13 mouse cellular contexts compared by ENCODE assay signal in the genomic region with DNA sequence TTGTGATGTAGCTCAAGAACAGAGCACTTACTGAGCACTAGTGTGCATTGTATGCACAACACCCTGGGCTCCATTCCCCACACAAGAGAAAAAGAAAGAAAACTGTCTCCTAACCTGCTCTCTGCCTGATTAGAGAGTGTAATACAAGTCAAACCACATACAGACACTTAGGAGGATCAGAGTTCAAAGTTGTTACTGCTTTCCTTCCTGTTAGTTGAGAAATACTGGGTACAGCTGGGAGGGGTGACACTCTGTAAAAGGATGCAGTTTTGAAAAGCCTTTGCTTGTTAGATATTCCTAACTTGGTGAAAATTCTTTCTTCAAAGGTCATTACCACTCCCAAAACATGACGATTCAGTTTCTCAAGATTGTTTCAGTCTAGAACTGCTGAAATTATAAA. TPM values are rescaled to one million over a fixed set of nuclear protein-coding genes. Genes with fewer than 3 reads are reported as not detected.
DNase-seq lines count a peak whose midpoint lies in the region; ATAC-seq and TF ChIP-seq lines count a peak whose summit lies in the region.
"Had no signal": no experiment of that assay in that cellular context is flagged by ENCODE, and none has a peak within 500 bp of the region (broad histone marks: within the 10 kb centered on the region; RNA-seq: fewer than 3 reads in every experiment).

No protein-coding gene starts in this region.

- H3K4me3 ChIP-seq in heart, adult 2 months: no peak overlapping the region
- no peak overlapping the region for H3K4me3 ChIP-seq in heart, embryonic 12.5 days
- H3K4me3 ChIP-seq in midbrain, postnatal 0 days (ENCODE audit: low read depth, low read length): no peak overlapping the region
- H3K4me3 ChIP-seq in midbrain, embryonic 11.5 days (ENCODE audit: low read depth, low read length): no peak overlapping the region
- no peak overlapping the region for H3K4me3 ChIP-seq in liver, embryonic 12.5 days
- H3K4me3 ChIP-seq in stomach, embryonic 15.5 days (replicated peaks): no peak overlapping the region

- H3K9me3 ChIP-seq in heart, embryonic 12.5 days (replicated peaks): no peaks in the 10 kb centered on the region
- no peaks in the 10 kb centered on the region for H3K9me3 ChIP-seq in midbrain, postnatal 0 days (ENCODE audit: low read length)
- no peaks in the 10 kb centered on the region for H3K9me3 ChIP-seq in midbrain, embryonic 11.5 days (ENCODE audit: control insufficient read depth, low read length)
- H3K9me3 ChIP-seq in liver, embryonic 12.5 days (replicated peaks): no peaks in the 10 kb centered on the region
- no peaks in the 10 kb centered on the region for H3K9me3 ChIP-seq in stomach, embryonic 15.5 days
- H3K9me3 ChIP-seq: hindbrain, embryonic 12.5 days had no signal

- H3K27me3 ChIP-seq in heart, adult 2 months (ENCODE audit: control insufficient read depth, insufficient read depth, low read length): no peaks in the 10 kb centered on the region
- H3K27me3 ChIP-seq in heart, embryonic 12.5 days (replicated peaks): no peaks in the 10 kb centered on the region
- H3K27me3 ChIP-seq in midbrain, postnatal 0 days (ENCODE audit: insufficient read depth, low read length): no peaks in the 10 kb centered on the region
- no peaks in the 10 kb centered on the region for H3K27me3 ChIP-seq in midbrain, embryonic 11.5 days (ENCODE audit: control insufficient read depth, insufficient read depth, low read length)
- no peaks in the 10 kb centered on the region for H3K27me3 ChIP-seq in liver, embryonic 12.5 days (replicated peaks)
- H3K27me3 ChIP-seq in stomach, embryonic 15.5 days (replicated peaks): no peaks in the 10 kb centered on the region
- H3K27me3 ChIP-seq: hindbrain, embryonic 12.5 days; Patski had no signal

- no peak overlapping the region for H3K9ac ChIP-seq in heart, adult 2 months (ENCODE audit: low read depth, low read length)
- no peak overlapping the region for H3K9ac ChIP-seq in heart, embryonic 12.5 days
- no peak overlapping the region for H3K9ac ChIP-seq in midbrain, postnatal 0 days (replicated peaks; ENCODE audit: low read length, poor library complexity, severe bottlenecking)
- no peak overlapping the region for H3K9ac ChIP-seq in midbrain, embryonic 11.5 days (ENCODE audit: low read length)
- no peak overlapping the region for H3K9ac ChIP-seq in liver, embryonic 12.5 days
- no peak overlapping the region for H3K9ac ChIP-seq in stomach, embryonic 15.5 days
- H3K9ac ChIP-seq: hindbrain, embryonic 12.5 days had no signal

- H3K4me1 ChIP-seq in heart, adult 2 months (ENCODE audit: control insufficient read depth, insufficient read depth, low read length): no peaks in the 10 kb centered on the region
- H3K4me1 ChIP-seq in heart, embryonic 12.5 days (replicated peaks): no peaks in the 10 kb centered on the region
- no peaks in the 10 kb centered on the region for H3K4me1 ChIP-seq in midbrain, postnatal 0 days (ENCODE audit: insufficient read depth, low read length)
- H3K4me1 ChIP-seq in midbrain, embryonic 11.5 days (ENCODE audit: control insufficient read depth, insufficient read depth, low read length): no peaks in the 10 kb centered on the region
- 0 out of 2 replicates have a peak, but pooled peaks cover 11% of the 10 kb centered on the region for H3K4me1 ChIP-seq in liver, embryonic 12.5 days
- no peaks in the 10 kb centered on the region for H3K4me1 ChIP-seq in stomach, embryonic 15.5 days

- peak overlapping the region; percentile 52 for H3K27ac ChIP-seq in heart, adult 2 months
- no peak overlapping the region for H3K27ac ChIP-seq in heart, embryonic 12.5 days (ENCODE audit: poor library complexity, severe bottlenecking)
- no peak overlapping the region for H3K27ac ChIP-seq in midbrain, postnatal 0 days (ENCODE audit: low read depth, low read length)
- H3K27ac ChIP-seq in midbrain, embryonic 11.5 days (ENCODE audit: low read depth, low read length): no peak overlapping the region
- peak overlapping the region; percentile 63; the same call in 1 of the 2 replicates for H3K27ac ChIP-seq in liver, embryonic 12.5 days
- H3K27ac ChIP-seq in stomach, embryonic 15.5 days: peak overlapping the region; percentile 66
- H3K27ac ChIP-seq: hindbrain, embryonic 12.5 days had no signal

- TF ChIP-seq EP300 in heart, adult 2 months (IDR thresholded peaks at IDR 0.05; ENCODE audit: insufficient read depth, low read depth, low read length): no peak

- intact Hi-C loops in heart, adult 2 months (cut with DNase I): no loop called here
- intact Hi-C loops in left cerebral cortex, postnatal 4 days (cut with DNase I): no loop called here

- ATAC-seq in heart, embryonic 12.5 days (ENCODE audit: insufficient number of reproducible peaks, low FRiP score): no peak
- no peak for ATAC-seq in midbrain, postnatal 0 days (ENCODE audit: low FRiP score)
- ATAC-seq in midbrain, embryonic 11.5 days (ENCODE audit: low FRiP score): no peak
- ATAC-seq in liver, embryonic 12.5 days: no peak
- ATAC-seq in stomach, embryonic 15.5 days (ENCODE audit: insufficient read depth, low FRiP score, low read depth): no peak
- ATAC-seq: Patski had no signal

- H3K4me2 ChIP-seq in heart, embryonic 12.5 days: no peak overlapping the region
- 0 out of 2 replicates have a peak overlapping the region, but pooled peaks have one; percentile 20 for H3K4me2 ChIP-seq in midbrain, postnatal 0 days (ENCODE audit: low read depth, low read length, poor library complexity, severe bottlenecking)
- no peak overlapping the region for H3K4me2 ChIP-seq in midbrain, embryonic 11.5 days
- 0 out of 2 replicates have a peak overlapping the region, but pooled peaks have one; percentile 10 for H3K4me2 ChIP-seq in liver, embryonic 12.5 days
- no peak overlapping the region for H3K4me2 ChIP-seq in stomach, embryonic 15.5 days

- WGBS in heart, adult 2 months: 40% methylated on average over 1 of the region's 1 CpGs
- 63% methylated on average over 1 of the region's 1 CpGs for WGBS in heart, embryonic 12.5 days
- WGBS in midbrain, postnatal 0 days: 56% methylated on average over 1 of the region's 1 CpGs
- WGBS in midbrain, embryonic 11.5 days: 71% methylated on average over 1 of the region's 1 CpGs
- WGBS in liver, embryonic 12.5 days (ENCODE audit: insufficient replicate concordance): 55% methylated on average over 1 of the region's 1 CpGs
- WGBS in stomach, embryonic 15.5 days: 63% methylated on average over 1 of the region's 1 CpGs

- no peak for TF ChIP-seq CTCF in heart, adult 2 months (IDR thresholded peaks at IDR 0.05)
- TF ChIP-seq CTCF in midbrain, postnatal 0 days (IDR thresholded peaks at IDR 0.05): no peak

- DNase-seq in heart, adult 2 months: no peak
- DNase-seq in midbrain, postnatal 0 days (ENCODE audit: low spot score): no peak
- DNase-seq in midbrain, embryonic 11.5 days (ENCODE audit: low spot score, missing footprints): no peak
- no peak for DNase-seq in left cerebral cortex, postnatal 4 days
- DNase-seq in cerebellum, adult 11 months: no peak
- DNase-seq: cerebellum, postnatal 14 days; heart, adult 11 months; kidney, postnatal 25 days had no signal

- TF ChIP-seq POLR2A in heart, adult 2 months (IDR thresholded peaks at IDR 0.05; ENCODE audit: insufficient read depth, low read depth, low read length): no peak

- H3K79me2 ChIP-seq in heart, adult 2 months (replicated peaks; ENCODE audit: control insufficient read depth, insufficient read depth, low read length): no peaks in the 10 kb centered on the region

- no peaks in the 10 kb centered on the region for H3K36me3 ChIP-seq in heart, adult 2 months (ENCODE audit: control insufficient read depth, insufficient read depth, low read length)
- no peaks in the 10 kb centered on the region for H3K36me3 ChIP-seq in heart, embryonic 12.5 days
- no peaks in the 10 kb centered on the region for H3K36me3 ChIP-seq in midbrain, postnatal 0 days (ENCODE audit: insufficient read depth, low read length)
- no peaks in the 10 kb centered on the region for H3K36me3 ChIP-seq in midbrain, embryonic 11.5 days (ENCODE audit: control insufficient read depth, insufficient read depth, low read length)
- H3K36me3 ChIP-seq in liver, embryonic 12.5 days: no peaks in the 10 kb centered on the region
- no peaks in the 10 kb centered on the region for H3K36me3 ChIP-seq in stomach, embryonic 15.5 days
- H3K36me3 ChIP-seq: hindbrain, embryonic 12.5 days had no signal

RNA-seq across cellular contexts. Expression of gene Rab6a, which starts 17.4 kb away (rescaled TPM):
- total RNA-seq in heart, adult 2 months (2021): 10 to 100 TPM; 59.8 to 64.9 TPM
- 21.1 and 35.8 TPM in 2 replicates for polyA plus RNA-seq in heart, adult 2 months (2012; rRNA removed)
- polyA plus RNA-seq in heart, embryonic 12.5 days (2016; fragmentation: Nextera tagmentation; extraction: Ambion mirVana): 122 and 124 TPM in 2 replicates
- 289 and 352 TPM in 2 replicates for total RNA-seq in midbrain, postnatal 0 days (2014; rRNA removed)
- 340 and 363 TPM in 2 replicates for polyA plus RNA-seq in midbrain, postnatal 0 days (2015; fragmentation: Nextera tagmentation; extraction: Ambion mirVana)
- polyA plus RNA-seq in midbrain, embryonic 11.5 days (2014; fragmentation: Nextera tagmentation; extraction: Ambion mirVana): 180 and 198 TPM in 2 replicates
- polyA plus RNA-seq in liver, embryonic 12.5 days (2016; fragmentation: Nextera tagmentation; extraction: Ambion mirVana): 60.7 and 62.0 TPM in 2 replicates
- polyA plus RNA-seq in stomach, embryonic 15.5 days (2015; fragmentation: Nextera tagmentation; extraction: Ambion mirVana): 100 and 107 TPM in 2 replicates
- total RNA-seq in left cerebral cortex, postnatal 4 days (2021): 100 to 1,000 TPM; 298 to 307 TPM

RNA-seq across cellular contexts. Expression of gene Mrpl48, which starts 18.3 kb away (rescaled TPM):
- total RNA-seq in heart, adult 2 months (2021): 10 to 100 TPM; 65.7 to 69.9 TPM
- polyA plus RNA-seq in heart, adult 2 months (2012; rRNA removed): 24.1 and 32.9 TPM in 2 replicates
- polyA plus RNA-seq in heart, embryonic 12.5 days (2016; fragmentation: Nextera tagmentation; extraction: Ambion mirVana): 74.3 and 76.2 TPM in 2 replicates
- 33.9 and 47.8 TPM in 2 replicates for total RNA-seq in midbrain, postnatal 0 days (2014; rRNA removed)
- polyA plus RNA-seq in midbrain, postnatal 0 days (2015; fragmentation: Nextera tagmentation; extraction: Ambion mirVana): 89.8 and 91.5 TPM in 2 replicates
- 62.9 and 70.2 TPM in 2 replicates for polyA plus RNA-seq in midbrain, embryonic 11.5 days (2014; fragmentation: Nextera tagmentation; extraction: Ambion mirVana)
- polyA plus RNA-seq in liver, embryonic 12.5 days (2016; fragmentation: Nextera tagmentation; extraction: Ambion mirVana): 53.2 and 56.3 TPM in 2 replicates
- 77.3 and 85.9 TPM in 2 replicates for polyA plus RNA-seq in stomach, embryonic 15.5 days (2015; fragmentation: Nextera tagmentation; extraction: Ambion mirVana)
- total RNA-seq in left cerebral cortex, postnatal 4 days (2021): 10 to 100 TPM; 44.9 to 47.4 TPM

RNA-seq across cellular contexts. Expression of gene Coa4, which starts 52.9 kb away (rescaled TPM):
- 10 to 100 TPM; 14.1 to 15.4 TPM for total RNA-seq in heart, adult 2 months (2021)
- polyA plus RNA-seq in heart, adult 2 months (2012; rRNA removed): 20.0 and 22.9 TPM in 2 replicates
- polyA plus RNA-seq in heart, embryonic 12.5 days (2016; fragmentation: Nextera tagmentation; extraction: Ambion mirVana): 18.9 and 19.2 TPM in 2 replicates
- total RNA-seq in midbrain, postnatal 0 days (2014; rRNA removed): 3.9 and 7.5 TPM in 2 replicates
- 5.7 and 6.5 TPM in 2 replicates for polyA plus RNA-seq in midbrain, postnatal 0 days (2015; fragmentation: Nextera tagmentation; extraction: Ambion mirVana)
- polyA plus RNA-seq in midbrain, embryonic 11.5 days (2014; fragmentation: Nextera tagmentation; extraction: Ambion mirVana): 15.7 and 22.8 TPM in 2 replicates
- 15.1 and 18.1 TPM in 2 replicates for polyA plus RNA-seq in liver, embryonic 12.5 days (2016; fragmentation: Nextera tagmentation; extraction: Ambion mirVana)
- 31.5 and 32.7 TPM in 2 replicates for polyA plus RNA-seq in stomach, embryonic 15.5 days (2015; fragmentation: Nextera tagmentation; extraction: Ambion mirVana)
- total RNA-seq in left cerebral cortex, postnatal 4 days (2021): 1 to 10 TPM; 8.9 to 9.0 TPM

Comparison
In these comparisons a context has a peak if more than half of its experiments do, and no peak if none do; other contexts are left out.
1. H3K27ac ChIP-seq: peak in heart, adult 2 months (single experiment), liver, embryonic 12.5 days (single experiment) and stomach, embryonic 15.5 days (single experiment); none in heart, embryonic 12.5 days (single experiment), midbrain, postnatal 0 days (single experiment) and midbrain, embryonic 11.5 days (single experiment).
2. H3K4me2 ChIP-seq: peak in midbrain, postnatal 0 days (single experiment) and liver, embryonic 12.5 days (single experiment); none in heart, embryonic 12.5 days (single experiment), midbrain, embryonic 11.5 days (single experiment) and stomach, embryonic 15.5 days (single experiment).